ENCODE assay signal across 8 mouse cellular contexts in genomic region chr12:80227835-80228234, GRCm38 (mm10). TPM values are rescaled to one million over a fixed set of nuclear protein-coding genes. Genes with fewer than 3 reads are reported as not detected.
DNase-seq lines count a peak whose midpoint lies in the region; ATAC-seq and TF ChIP-seq lines count a peak whose summit lies in the region.

No protein-coding gene starts in this region.

- H3K27me3 ChIP-seq in hindbrain, embryonic 11.5 days (ENCODE audit: control insufficient read depth, insufficient read depth, low read length) = no peaks in the 10 kb centered on the region

- DNase-seq in gastrocnemius, adult 2 months = no peak
- DNase-seq in gastrocnemius, postnatal 25 days = no peak
- peak; percentile 24 to 37 for DNase-seq in cerebellum, postnatal 25 days
- no peak for DNase-seq in hindbrain, embryonic 11.5 days (ENCODE audit: low spot score)
- DNase-seq in lung, postnatal 10 days = peak; percentile 58
- DNase-seq in thymus, postnatal 14 days = peak; percentile 35
- no peak for DNase-seq in layer of hippocampus, postnatal 10 days (ENCODE audit: low spot score in 2 of 2)
- no peak for DNase-seq in adrenal gland, postnatal 4 days (ENCODE audit: low spot score in 2 of 2)

- no peaks in the 10 kb centered on the region for H3K36me3 ChIP-seq in hindbrain, embryonic 11.5 days (ENCODE audit: control insufficient read depth, insufficient read depth, low read length)

- peaks cover 14% of the 10 kb centered on the region; the same call in 1 of the 2 replicates for H3K4me1 ChIP-seq in hindbrain, embryonic 11.5 days (replicated peaks; ENCODE audit: control insufficient read depth, insufficient read depth, low read length)

- no peak for ATAC-seq in hindbrain, embryonic 11.5 days (ENCODE audit: low FRiP score)

- no peak overlapping the region for H3K9ac ChIP-seq in hindbrain, embryonic 11.5 days (ENCODE audit: low read depth, low read length)

- H3K4me3 ChIP-seq in gastrocnemius, adult 2 months = no peak overlapping the region
- H3K4me3 ChIP-seq in hindbrain, embryonic 11.5 days (ENCODE audit: low read depth, low read length) = no peak overlapping the region

- no peak for TF ChIP-seq CTCF in gastrocnemius, adult 2 months (IDR thresholded peaks at IDR 0.05)

- H3K27ac ChIP-seq in gastrocnemius, adult 2 months = peak overlapping the region; percentile 82
- H3K27ac ChIP-seq in hindbrain, embryonic 11.5 days (ENCODE audit: low read depth, low read length) = 0 out of 2 replicates have a peak overlapping the region, but pooled peaks have one; percentile 19

- intact Hi-C loops in gastrocnemius, adult 2 months (cut with DNase I) = no loop called here

- no peaks in the 10 kb centered on the region for H3K9me3 ChIP-seq in hindbrain, embryonic 11.5 days (ENCODE audit: control insufficient read depth, low read length)

- H3K4me2 ChIP-seq in hindbrain, embryonic 11.5 days (replicated peaks; ENCODE audit: low read depth, low read length) = no peak overlapping the region

- 15% methylated on average over 3 of the region's 3 CpGs for WGBS in hindbrain, embryonic 11.5 days

RNA-seq across cellular contexts. Expression of gene Actn1, which starts 32.3 kb away (rescaled TPM):
- 10 to 100 TPM in 1 of 2 experiments, 1 to 10 TPM in 1; 8.4 to 11.9 TPM for total RNA-seq in gastrocnemius, adult 2 months (2021)
- total RNA-seq in gastrocnemius, postnatal 25 days (2021) = 10 to 100 TPM; 10.2 to 15.5 TPM
- 19.1 and 23.4 TPM in 2 replicates for polyA plus RNA-seq in hindbrain, embryonic 11.5 days (2014; fragmentation: Nextera tagmentation; extraction: Ambion mirVana)
- 10 to 100 TPM; 69.2 to 77.9 TPM for total RNA-seq in layer of hippocampus, postnatal 10 days (2021)
- 10 to 100 TPM; 59.3 to 80.6 TPM for total RNA-seq in adrenal gland, postnatal 4 days (2021)

Comparison
In these comparisons a context has a peak if more than half of its experiments do, and no peak if none do; other contexts are left out.
1. DNase-seq: peak in cerebellum, postnatal 25 days (2 of 2), lung, postnatal 10 days (single experiment) and thymus, postnatal 14 days (single experiment); none in gastrocnemius, adult 2 months (single experiment), gastrocnemius, postnatal 25 days (single experiment), hindbrain, embryonic 11.5 days (single experiment), layer of hippocampus, postnatal 10 days (0 of 2) and adrenal gland, postnatal 4 days (0 of 2).